Mouse (Mus musculus) spleen, embryonic (tissue): ENCODE data around the gene Ppp4r2.

Experiments
- CTCF ChIA-PET: fragments of 350-600 bp; sonication (Branson Sonifier 250); formaldehyde crosslinking; loops from one replicate; lab custom pipeline; 2022; lab: Charles Lee

Gene Ppp4r2

DNA sequence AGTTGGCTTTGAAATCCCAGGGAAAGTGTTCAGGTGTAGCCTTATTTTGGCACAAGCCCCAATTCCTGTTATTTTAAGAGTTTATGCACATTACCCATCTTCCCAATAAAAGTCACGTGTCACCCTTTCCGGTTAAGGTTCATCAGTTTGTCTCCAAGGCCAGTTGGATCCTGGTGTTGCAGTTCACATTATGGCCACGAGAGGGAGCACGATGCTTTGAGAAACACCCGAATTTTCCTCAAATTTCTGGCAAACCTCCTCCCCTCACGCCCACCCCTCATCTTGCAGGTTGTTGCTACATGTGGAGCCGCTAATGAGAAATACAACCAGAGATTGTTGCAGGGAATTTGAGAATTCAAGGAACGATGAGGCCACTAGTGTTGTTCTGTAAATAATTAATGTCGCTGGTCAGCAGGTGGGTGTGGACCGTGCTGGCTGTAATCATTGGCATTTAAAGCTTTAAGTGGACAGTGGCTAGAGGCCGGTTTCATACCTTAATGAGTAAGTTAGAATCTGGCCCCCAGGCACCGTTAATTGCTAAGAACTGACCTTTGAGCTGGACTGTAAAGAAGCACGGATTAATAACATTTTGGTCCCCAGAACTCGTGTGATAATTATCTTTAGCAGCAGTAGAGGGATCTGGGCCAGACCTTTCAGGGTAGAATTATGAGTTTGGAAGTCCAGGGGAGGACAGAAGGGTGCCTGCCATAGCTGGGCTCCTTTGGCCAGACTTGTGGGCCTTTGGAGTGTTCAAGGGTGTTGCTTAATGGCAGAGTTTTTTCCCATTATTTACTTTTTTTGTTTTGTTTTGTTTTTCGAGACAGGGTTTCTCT lies 49.2 kb downstream of the Ppp4r2 start:
- CTCF ChIA-PET, result no interaction called here

GRCm38 (mm10) chr6:100883233-100883632 lies 49.8 kb downstream of the Ppp4r2 start:
- CTCF ChIA-PET, result no interaction called here

DNA sequence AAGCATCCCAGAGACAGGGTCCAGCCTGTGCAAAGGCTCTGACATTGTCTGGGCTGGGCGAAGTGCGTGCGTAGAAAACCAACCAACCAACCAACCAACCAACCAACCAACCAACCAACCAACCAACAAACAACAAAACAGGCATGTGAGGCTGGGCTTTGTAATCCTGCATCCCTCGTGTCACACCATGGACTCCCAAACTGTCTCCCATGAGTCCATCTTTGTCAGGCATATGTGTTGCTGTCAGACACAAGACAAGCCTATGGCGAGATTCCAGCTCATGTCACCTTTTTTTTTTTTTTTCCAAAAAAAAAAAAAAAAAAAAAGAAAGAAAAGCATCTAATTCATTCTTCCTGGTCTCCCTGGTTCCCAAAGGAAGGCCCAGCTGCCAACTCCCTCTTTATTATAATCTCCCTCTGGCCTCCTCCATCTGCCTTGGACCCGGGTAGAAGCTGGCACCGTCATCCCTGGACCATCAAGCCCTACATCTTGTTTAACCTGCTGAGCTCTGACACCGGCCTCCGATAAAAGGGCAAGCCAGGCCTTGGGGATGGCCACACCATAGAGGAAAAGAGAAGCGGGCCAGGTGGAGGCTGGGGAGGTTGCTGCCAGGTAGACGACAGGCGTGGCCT lies 51.3 kb downstream of the Ppp4r2 start:
- CTCF ChIA-PET, result interaction anchor here (0.6 kb wide), 1 partner anchor 274 kb away, joined by 3 read pairs; no protein-coding TSS in a partner anchor

- CTCF ChIA-PET, result interaction anchor here (0.6 kb wide), 1 partner anchor 275 kb away, joined by 3 read pairs; no protein-coding TSS in a partner anchor
These were observed 52.0 kb downstream of the Ppp4r2 start for GRCm38 (mm10) chr6:100885376-100885775.

- CTCF ChIA-PET, result no interaction called here
These were observed 53.6 kb downstream of the Ppp4r2 start for GRCm38 (mm10) chr6:100887012-100887411.

DNA sequence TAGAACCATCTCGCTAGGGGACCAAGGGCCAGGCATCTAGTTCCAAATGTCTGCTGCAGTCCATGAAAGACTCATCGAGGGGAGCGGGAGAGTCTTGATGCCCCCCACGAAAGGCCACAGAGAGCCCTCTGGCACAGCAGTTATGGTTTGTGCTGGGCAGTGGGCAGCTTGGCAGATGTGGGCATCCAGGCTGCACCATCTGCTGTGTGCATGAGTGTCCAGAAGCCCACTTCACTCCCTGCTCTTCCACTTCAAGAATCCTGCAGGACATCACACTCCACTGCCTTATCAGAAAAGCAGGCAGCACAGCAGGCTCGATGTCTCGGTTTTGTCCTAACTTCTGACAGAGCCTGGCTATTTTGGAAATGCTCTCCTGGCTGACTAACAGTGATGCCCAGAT lies 55.9 kb downstream of the Ppp4r2 start:
- CTCF ChIA-PET, result no interaction called here

- CTCF ChIA-PET, result no interaction called here
These were observed 59.1 kb downstream of the Ppp4r2 start for GRCm38 (mm10) chr6:100892489-100892888.

DNA sequence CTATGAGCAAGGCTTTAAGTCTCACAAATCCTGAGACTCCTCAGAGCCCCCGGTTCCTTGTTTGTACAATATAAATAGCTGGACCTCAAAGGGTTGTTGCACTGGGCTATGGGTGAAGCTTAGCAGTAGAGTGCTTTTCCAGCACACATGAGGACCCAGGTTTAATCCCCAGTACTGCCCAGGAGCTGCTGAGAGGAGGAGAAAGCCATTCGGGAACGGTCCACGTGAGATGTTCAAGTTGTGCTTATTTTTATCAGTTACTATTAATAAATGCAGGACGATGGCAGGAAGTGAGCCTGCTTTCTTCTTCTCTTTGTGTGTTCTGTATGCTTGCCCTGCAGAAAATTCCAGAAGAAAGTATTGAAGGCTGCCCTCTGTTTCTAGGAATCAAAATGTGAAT lies 59.7 kb downstream of the Ppp4r2 start:
- CTCF ChIA-PET, result no interaction called here

DNA sequence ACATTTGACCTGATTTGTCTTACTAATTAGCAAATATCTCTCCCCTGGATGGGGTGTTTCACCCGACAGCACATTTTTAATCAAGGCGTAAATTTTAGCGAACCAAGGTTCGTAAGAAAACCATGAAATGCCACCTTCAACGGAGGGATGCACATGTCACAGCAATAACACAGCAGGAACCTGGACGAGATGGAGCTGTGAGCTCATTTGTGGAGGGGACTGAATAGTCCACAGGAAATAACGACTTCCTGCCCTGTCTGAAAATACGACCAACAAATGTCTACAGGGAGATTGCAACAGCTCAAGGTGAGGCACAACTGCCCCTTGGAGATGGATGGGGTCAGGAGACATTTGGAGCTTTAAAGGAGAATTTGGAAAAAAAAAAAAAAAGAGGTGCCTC lies 61.8 kb downstream of the Ppp4r2 start:
- CTCF ChIA-PET, result interaction anchor here (0.6 kb wide), 1 partner anchor 498 kb away, joined by 3 read pairs; no protein-coding TSS in a partner anchor

- CTCF ChIA-PET, result no interaction called here
These were observed 63.5 kb downstream of the Ppp4r2 start for GRCm38 (mm10) chr6:100896883-100897282.

DNA sequence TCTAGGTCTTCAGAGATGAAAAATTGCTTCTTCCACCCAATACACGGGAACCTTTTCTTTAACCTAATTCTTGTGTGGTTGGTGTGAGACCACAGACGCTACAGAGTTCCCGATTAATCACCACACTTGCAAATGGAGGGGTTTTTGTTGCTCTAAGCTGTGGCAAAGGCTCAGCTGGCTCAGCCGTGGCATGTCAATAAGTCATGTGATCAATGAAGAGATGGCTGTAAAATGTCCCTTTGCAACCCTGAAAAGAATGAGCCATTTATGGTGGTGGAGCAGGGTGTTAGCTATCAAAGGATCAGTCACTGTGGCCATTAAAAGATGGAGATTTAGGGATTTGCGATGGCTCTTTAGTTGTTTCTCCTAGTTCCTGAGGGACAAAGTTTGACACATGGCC lies 71.0 kb downstream of the Ppp4r2 start:
- CTCF ChIA-PET, result no interaction called here

- CTCF ChIA-PET, result no interaction called here
These were observed 76.8 kb downstream of the Ppp4r2 start for GRCm38 (mm10) chr6:100910136-100910675.
